Mouse (Mus musculus): ENCODE measurements around the gene Dnm3.

DNA sequence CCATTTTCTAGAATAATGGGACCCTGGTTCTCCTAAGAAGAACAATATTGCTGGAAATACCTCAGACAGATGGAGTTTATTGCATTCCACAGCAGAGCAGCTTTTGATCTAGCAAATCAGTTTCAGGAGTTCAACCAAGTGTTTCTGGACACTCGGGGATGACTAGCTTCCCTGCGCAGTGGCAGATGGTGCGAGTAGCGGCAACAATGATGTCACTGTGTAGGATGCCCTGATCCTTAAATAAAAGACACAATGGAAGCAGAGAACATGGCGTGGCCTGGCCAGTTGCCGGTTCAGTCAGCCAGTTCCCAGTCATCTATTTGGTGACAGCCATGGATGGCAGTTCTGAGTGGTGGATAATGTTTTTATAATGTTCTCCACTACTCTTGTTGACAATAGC, 400.4 kb downstream of the Dnm3 start:
- TF ChIP-seq CTCF (IDR thresholded peaks at IDR 0.05; ENCODE audit: insufficient read depth, low read depth, low read length) (no peak), POLR2A (IDR thresholded peaks at IDR 0.05; ENCODE audit: insufficient read depth, low read depth, low read length) (no peak)

All from olfactory bulb, adult 2 months (tissue).